Mouse (Mus musculus): ENCODE measurements around the gene Ccdc57.
"Not testable (repeated sequence)": the region's sequence is repeated elsewhere in the genome, so short reads cannot be mapped to it uniquely, and the experiment has no call there.

The Ccdc57 gene

GRCm38 (mm10) chr11:120789355-120789754 is 143.3 kb downstream of the Ccdc57 start:
- no peak for DNase-seq (ENCODE audit: low read depth, low spot score)

- not testable (repeated sequence) for DNase-seq (ENCODE audit: low read depth, low spot score)
Observed at GRCm38 (mm10) chr11:120788460-120788859, 144.2 kb downstream of the Ccdc57 start.

GRCm38 (mm10) chr11:120785145-120785544 is 147.5 kb downstream of the Ccdc57 start:
- DNase-seq (ENCODE audit: low read depth, low spot score): no peak

GRCm38 (mm10) chr11:120784064-120784791 is 148.4 kb downstream of the Ccdc57 start, which contains the start of the genes Rfng and Gps1:
TSS of gene Rfng (minus strand) at chr11:120784207.
TSS of gene Gps1 (plus strand) at chr11:120784272.
- peak; percentile 58 for DNase-seq (ENCODE audit: low read depth, low spot score)

- DNase-seq (ENCODE audit: low read depth, low spot score): no peak
Observed at GRCm38 (mm10) chr11:120783426-120784063, 149.1 kb downstream of the Ccdc57 start.

- DNase-seq (ENCODE audit: low read depth, low spot score): not testable (repeated sequence)
Observed at GRCm38 (mm10) chr11:120781361-120781760, 151.3 kb downstream of the Ccdc57 start.

- no peak for DNase-seq (ENCODE audit: low read depth, low spot score)
Observed at GRCm38 (mm10) chr11:120779876-120780275, 152.8 kb downstream of the Ccdc57 start.

GRCm38 (mm10) chr11:120777123-120777522 is 155.5 kb downstream of the Ccdc57 start:
- DNase-seq (ENCODE audit: low read depth, low spot score): no peak
